Mouse (Mus musculus): ENCODE results near the gene Tjp3. TPM values are rescaled to one million over a fixed set of nuclear protein-coding genes. Genes with fewer than 3 reads are reported as not detected.

The Tjp3 gene
- total RNA-seq, 1 experiment = 5.2 TPM

DNA sequence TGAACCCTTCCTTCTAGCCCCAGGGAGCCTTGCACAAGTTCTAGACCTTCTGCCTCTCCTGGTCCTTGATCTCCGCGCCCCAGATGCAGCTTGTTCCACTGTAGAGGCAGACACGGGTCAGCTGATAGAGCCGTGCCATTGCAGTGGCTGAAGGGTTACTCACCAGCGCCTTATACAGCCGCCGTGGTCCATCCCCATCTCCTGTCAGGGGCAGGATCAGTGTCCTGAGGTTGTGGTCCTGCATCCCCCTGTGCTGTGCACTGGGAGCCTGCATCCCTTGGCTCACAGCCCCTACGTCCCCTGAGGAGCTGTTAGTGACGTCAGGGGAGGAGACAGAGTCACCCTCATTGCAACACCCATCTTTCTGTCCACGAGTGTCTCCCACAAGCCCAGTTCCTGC, 11.9 kb upstream of the Tjp3 start:
- Histone ChIP-seq H3K36me3 (ENCODE audit: control insufficient read depth, insufficient read depth, low read length, poor library complexity, severe bottlenecking) (peaks cover 28% of the 10 kb centered on the region), H3K9me3 (ENCODE audit: control insufficient read depth, insufficient read depth, low read depth, low read length) (no peaks in the 10 kb centered on the region), H3K4me3 (ENCODE audit: insufficient read depth in 1 of 2, low read depth in 1 of 2, low read length in 2 of 2, poor library complexity in 1 of 2, severe bottlenecking in 1 of 2) (no peak overlapping the region), H3K9ac (ENCODE audit: insufficient read depth, low read depth, low read length, poor library complexity, severe bottlenecking) (no peak overlapping the region), H3K4me1 (ENCODE audit: control insufficient read depth in 2 of 2, insufficient read depth in 2 of 2, low read length in 2 of 2, poor library complexity in 1 of 2) (peaks cover 0 to 17% of the 10 kb centered on the region in 2 experiments; a peak in 1 of 4 replicates), H3K27ac (ENCODE audit: insufficient read depth, low read depth, low read length, poor library complexity, severe bottlenecking) (no peak overlapping the region)
- DNase-seq (ENCODE audit: low read depth, low spot score) = no peak
- TF ChIP-seq ZC3H11A (IDR thresholded peaks at IDR 0.05; ENCODE audit: borderline replicate concordance, low read depth, low read length) = no peak
- TF ChIP-seq ZNF384 (IDR thresholded peaks at IDR 0.05; ENCODE audit: low read depth, low read length) = no peak
- TF ChIP-seq HCFC1 (IDR thresholded peaks at IDR 0.05; ENCODE audit: borderline replicate concordance, insufficient read depth, low read length) = no peak
- TF ChIP-seq MAFK (IDR thresholded peaks at IDR 0.05; ENCODE audit: insufficient read depth, low read depth, low read length) = no peak
- in situ Hi-C loops (cut with MboI; ENCODE audit: low sequenced_read_pairs in 2 of 2, unreplicated experiment in 2 of 2) = no loop called here

DNA sequence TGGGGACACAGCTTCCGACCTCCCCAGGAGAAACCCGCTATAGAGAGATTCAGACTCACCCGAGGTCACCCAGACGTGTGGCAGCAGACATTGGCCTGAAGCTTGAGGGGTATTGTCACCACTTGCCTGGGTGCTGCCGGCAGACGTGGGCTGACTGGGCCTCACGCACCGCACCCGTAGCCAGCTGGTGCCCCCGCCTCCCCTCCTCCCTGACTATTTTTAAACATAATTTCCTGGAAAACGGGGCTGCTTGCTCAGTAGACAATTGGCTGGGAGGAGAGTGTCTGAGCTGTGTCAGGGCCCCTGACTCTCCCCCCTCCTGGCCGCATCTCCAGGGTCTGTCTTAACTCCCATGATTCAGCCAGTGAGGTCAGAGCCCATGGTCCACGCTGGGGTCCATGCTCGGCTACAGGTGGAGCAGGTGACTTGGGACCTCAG, 11.4 kb upstream of the Tjp3 start:
- peaks cover 0 to 19% of the 10 kb centered on the region in 2 experiments; a peak in 1 of 4 replicates for H3K4me1 ChIP-seq (ENCODE audit: control insufficient read depth in 2 of 2, insufficient read depth in 2 of 2, low read length in 2 of 2, poor library complexity in 1 of 2)
- no peak for TF ChIP-seq ZC3H11A (IDR thresholded peaks at IDR 0.05; ENCODE audit: borderline replicate concordance, low read depth, low read length)
- TF ChIP-seq MAFK (IDR thresholded peaks at IDR 0.05; ENCODE audit: insufficient read depth, low read depth, low read length) = no peak
- no peak for TF ChIP-seq HCFC1 (IDR thresholded peaks at IDR 0.05; ENCODE audit: borderline replicate concordance, insufficient read depth, low read length)
- TF ChIP-seq ZNF384 (IDR thresholded peaks at IDR 0.05; ENCODE audit: low read depth, low read length) = no peak
- no peak for TF ChIP-seq CHD2 (IDR thresholded peaks at IDR 0.05; ENCODE audit: low read depth, low read length)
- peaks cover 23% of the 10 kb centered on the region for H3K36me3 ChIP-seq (ENCODE audit: control insufficient read depth, insufficient read depth, low read length, poor library complexity, severe bottlenecking)
- no peaks in the 10 kb centered on the region for H3K9me3 ChIP-seq (ENCODE audit: control insufficient read depth, insufficient read depth, low read depth, low read length)
- H3K9ac ChIP-seq (ENCODE audit: insufficient read depth, low read depth, low read length, poor library complexity, severe bottlenecking) = no peak overlapping the region
- no peak overlapping the region for H3K4me3 ChIP-seq (ENCODE audit: insufficient read depth in 1 of 2, low read depth in 1 of 2, low read length in 2 of 2, poor library complexity in 1 of 2, severe bottlenecking in 1 of 2)
- H3K27ac ChIP-seq (ENCODE audit: insufficient read depth, low read depth, low read length, poor library complexity, severe bottlenecking) = no peak overlapping the region
- DNase-seq (ENCODE audit: low read depth, low spot score) = no peak
- in situ Hi-C loops (cut with MboI; ENCODE audit: low sequenced_read_pairs in 2 of 2, unreplicated experiment in 2 of 2) = no loop called here

DNA sequence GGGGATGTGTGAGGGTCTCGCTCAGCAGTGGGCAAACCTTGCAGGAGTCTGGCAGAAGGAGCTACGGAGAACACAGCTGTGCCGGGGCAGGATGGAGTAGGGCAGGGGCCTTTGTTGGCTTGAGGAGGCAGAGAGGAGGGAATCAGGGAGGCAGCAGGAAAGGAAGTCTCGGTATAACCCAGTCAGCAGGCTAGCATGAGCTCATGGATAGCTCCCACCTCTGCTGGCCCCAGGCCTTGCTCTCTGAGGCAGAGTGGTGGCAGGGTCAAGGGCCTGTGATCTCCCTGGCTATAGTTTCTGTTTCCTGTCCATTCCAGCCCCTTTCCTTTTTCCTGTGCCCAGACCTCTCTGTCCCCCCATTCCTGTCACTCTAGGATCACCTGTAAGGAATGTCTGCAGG, 10.9 kb upstream of the Tjp3 start:
- DNase-seq (ENCODE audit: low read depth, low spot score) = no peak
- H3K9ac ChIP-seq (ENCODE audit: insufficient read depth, low read depth, low read length, poor library complexity, severe bottlenecking) = no peak overlapping the region
- no peak overlapping the region for H3K27ac ChIP-seq (ENCODE audit: insufficient read depth, low read depth, low read length, poor library complexity, severe bottlenecking)
- peaks cover 18% of the 10 kb centered on the region; the same call in 1 of the 2 replicates for H3K36me3 ChIP-seq (ENCODE audit: control insufficient read depth, insufficient read depth, low read length, poor library complexity, severe bottlenecking)
- in situ Hi-C loops (cut with MboI; ENCODE audit: low sequenced_read_pairs in 2 of 2, unreplicated experiment in 2 of 2) = no loop called here
- no peak for TF ChIP-seq ZC3H11A (IDR thresholded peaks at IDR 0.05; ENCODE audit: borderline replicate concordance, low read depth, low read length)
- TF ChIP-seq CHD2 (IDR thresholded peaks at IDR 0.05; ENCODE audit: low read depth, low read length) = no peak
- no peak for TF ChIP-seq ZNF384 (IDR thresholded peaks at IDR 0.05; ENCODE audit: low read depth, low read length)
- TF ChIP-seq MAFK (IDR thresholded peaks at IDR 0.05; ENCODE audit: insufficient read depth, low read depth, low read length) = no peak
- no peak for TF ChIP-seq HCFC1 (IDR thresholded peaks at IDR 0.05; ENCODE audit: borderline replicate concordance, insufficient read depth, low read length)
- H3K4me1 ChIP-seq (ENCODE audit: control insufficient read depth in 2 of 2, insufficient read depth in 2 of 2, low read length in 2 of 2, poor library complexity in 1 of 2) = peaks cover 0 to 19% of the 10 kb centered on the region in 2 experiments; a peak in 1 of 4 replicates
- no peak overlapping the region for H3K4me3 ChIP-seq (ENCODE audit: insufficient read depth in 1 of 2, low read depth in 1 of 2, low read length in 2 of 2, poor library complexity in 1 of 2, severe bottlenecking in 1 of 2)
- H3K9me3 ChIP-seq (ENCODE audit: control insufficient read depth, insufficient read depth, low read depth, low read length) = no peaks in the 10 kb centered on the region

DNA sequence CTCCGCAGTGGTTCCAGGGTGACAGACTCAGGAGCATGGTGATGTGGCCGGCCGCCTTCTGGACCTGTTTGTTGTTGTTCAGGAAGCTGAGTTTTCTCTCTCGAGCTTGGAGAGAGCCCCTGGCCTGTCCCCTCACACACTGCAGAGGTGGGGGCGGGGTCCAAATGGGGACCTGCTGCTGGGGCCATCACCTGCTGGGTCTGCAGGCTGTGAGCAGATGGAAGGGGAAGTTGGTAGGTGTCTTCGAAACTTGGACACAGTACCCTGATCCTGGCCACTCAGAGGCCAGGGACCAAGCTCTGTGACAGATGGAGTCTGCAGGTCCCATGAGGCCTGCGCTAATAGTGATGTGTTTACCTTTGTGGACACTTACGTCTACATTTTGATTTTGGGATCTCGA, 9.9 kb upstream of the Tjp3 start:
- no peak for DNase-seq (ENCODE audit: low read depth, low spot score)
- Histone ChIP-seq H3K9ac (ENCODE audit: insufficient read depth, low read depth, low read length, poor library complexity, severe bottlenecking) (no peak overlapping the region), H3K4me3 (ENCODE audit: insufficient read depth in 1 of 2, low read depth in 1 of 2, low read length in 2 of 2, poor library complexity in 1 of 2, severe bottlenecking in 1 of 2) (no peak overlapping the region), H3K27ac (ENCODE audit: insufficient read depth, low read depth, low read length, poor library complexity, severe bottlenecking) (no peak overlapping the region), H3K4me1 (ENCODE audit: control insufficient read depth in 2 of 2, insufficient read depth in 2 of 2, low read length in 2 of 2, poor library complexity in 1 of 2) (peaks cover 0 to 19% of the 10 kb centered on the region in 2 experiments; a peak in 1 of 4 replicates), H3K9me3 (ENCODE audit: control insufficient read depth, insufficient read depth, low read depth, low read length) (no peaks in the 10 kb centered on the region), H3K36me3 (ENCODE audit: control insufficient read depth, insufficient read depth, low read length, poor library complexity, severe bottlenecking) (peaks cover 9% of the 10 kb centered on the region; the same call in 1 of the 2 replicates)
- in situ Hi-C loops (cut with MboI; ENCODE audit: low sequenced_read_pairs in 2 of 2, unreplicated experiment in 2 of 2) = no loop called here
- no peak for TF ChIP-seq ZNF384 (IDR thresholded peaks at IDR 0.05; ENCODE audit: low read depth, low read length)
- no peak for TF ChIP-seq CHD2 (IDR thresholded peaks at IDR 0.05; ENCODE audit: low read depth, low read length)
- TF ChIP-seq MAFK (IDR thresholded peaks at IDR 0.05; ENCODE audit: insufficient read depth, low read depth, low read length) = no peak
- no peak for TF ChIP-seq HCFC1 (IDR thresholded peaks at IDR 0.05; ENCODE audit: borderline replicate concordance, insufficient read depth, low read length)
- TF ChIP-seq ZC3H11A (IDR thresholded peaks at IDR 0.05; ENCODE audit: borderline replicate concordance, low read depth, low read length) = no peak
